Mouse (Mus musculus) myocyte (in vitro differentiated cells): ENCODE data around the gene Ppp3ca.

Experiments used
- E2F4 ChIP-seq: IDR thresholded peaks from one replicate; pipeline ENCODE4 v1.6.1; 2011; ENCODE audit warnings: mild to moderate bottlenecking, control low read depth, moderate library complexity; ENCODE audit not compliant: insufficient read depth
- POLR2A ChIP-seq: IDR thresholded peaks from one replicate; pipeline ENCODE4 v1.6.1; 2011; ENCODE audit warnings: low read depth, mild to moderate bottlenecking, control low read depth, moderate library complexity; ENCODE audit not compliant: insufficient read length
- TCF12 ChIP-seq: IDR thresholded peaks from one replicate; pipeline ENCODE4 v1.6.1; 2011; ENCODE audit warnings: mild to moderate bottlenecking, control low read depth; ENCODE audit not compliant: poor library complexity, insufficient read depth, severe bottlenecking
- TCF3 ChIP-seq: IDR thresholded peaks from one replicate; pipeline ENCODE4 v1.6.1; 2011; ENCODE audit warnings: low read depth, control low read depth; ENCODE audit not compliant: insufficient read length

GRCm38 (mm10) chr3:136843811-136844491 lies 174.0 kb downstream of the Ppp3ca start:
- no peak for TF ChIP-seq TCF3
- no peak for TF ChIP-seq POLR2A
- no peak for TF ChIP-seq TCF12
- no peak for TF ChIP-seq E2F4
